In the genomic region with DNA sequence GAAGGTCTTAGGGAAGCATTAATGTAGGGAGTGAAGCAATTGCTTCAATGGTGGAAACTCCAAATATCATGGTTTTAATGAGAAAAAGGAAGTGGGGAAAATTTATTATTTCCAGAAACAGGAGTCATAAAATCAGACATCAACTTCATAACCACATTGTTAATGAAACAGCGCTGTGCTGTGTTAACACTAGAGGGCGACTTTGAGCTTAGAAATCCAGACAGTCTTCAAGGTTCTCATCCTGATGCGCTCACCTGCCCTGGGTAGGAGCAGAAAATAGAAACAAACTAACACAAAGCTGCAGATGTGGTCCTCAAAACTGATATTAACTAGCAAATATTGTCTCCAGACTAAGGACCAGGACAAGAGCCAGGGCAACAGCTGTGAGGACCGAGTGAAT, we compare ENCODE assay signal across 1 mouse cellular context.
TF ChIP-seq lines count a peak whose summit lies in the region.

No protein-coding gene starts in this region.

TF ChIP-seq in CH12.LX, 34 proteins besides CTCF, POLR2A, EP300 and RAD21:
- TF ChIP-seq MXI1 (IDR thresholded peaks at IDR 0.05; ENCODE audit: low read depth, low read length), result no peak
- peak; percentile 28; the same call in 1 of the 2 replicates for TF ChIP-seq ZC3H11A (IDR thresholded peaks at IDR 0.05; ENCODE audit: low read depth, low read length)
- TF ChIP-seq MYC (IDR thresholded peaks at IDR 0.05; ENCODE audit: low read depth, low read length), result peak; percentile 50; the same call in 1 of the 2 replicates
- TF ChIP-seq MEF2A (IDR thresholded peaks at IDR 0.05; ENCODE audit: borderline replicate concordance, low read depth, low read length), result 0 out of 2 replicates have a peak, but pooled peaks have one; percentile 25
- TF ChIP-seq SMC3 (IDR thresholded peaks at IDR 0.05; ENCODE audit: low read depth, low read length), result peak; percentile 91
TF ChIP-seq in CH12.LX: peak in this region for 4.
